Mouse (Mus musculus): ENCODE results near the gene Manbal. TPM values are rescaled to one million over a fixed set of nuclear protein-coding genes. Genes with fewer than 3 reads are reported as not detected.
A peak's percentile ranks its signal among the peaks of the same experiment; 100 is the strongest.

The Manbal gene
- total RNA-seq, 2 experiments from 2014 or later = 65.5 to 67.4 TPM

DNA sequence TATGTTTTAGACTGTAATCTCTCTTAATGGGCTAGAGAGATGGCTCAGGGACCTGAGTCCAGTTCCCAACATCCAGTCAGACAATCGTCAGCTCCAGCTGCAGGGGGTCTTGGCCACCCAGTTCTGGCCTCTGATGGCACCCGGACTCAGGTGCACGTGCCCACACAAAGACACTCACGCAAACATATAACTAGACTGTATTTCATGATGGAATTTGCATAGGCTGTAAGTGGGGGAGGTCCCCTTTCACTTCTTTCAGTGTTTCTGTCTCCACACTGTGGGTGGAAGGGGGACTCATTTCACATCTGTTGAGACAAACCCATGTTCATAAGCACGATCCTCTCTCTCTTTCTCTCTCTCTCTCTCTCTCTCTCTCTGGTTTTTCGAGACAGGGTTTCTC is 33.1 kb downstream of the Manbal start:
- intact Hi-C loops (cut with DNase I) = no loop called here
- DNase-seq (ENCODE audit: low spot score in 2 of 2) = no peak

- no peak for DNase-seq (ENCODE audit: low spot score in 2 of 2)
- intact Hi-C loops (cut with DNase I) = no loop called here
These were observed 33.9 kb downstream of the Manbal start for GRCm38 (mm10) chr2:157401261-157401660.

DNA sequence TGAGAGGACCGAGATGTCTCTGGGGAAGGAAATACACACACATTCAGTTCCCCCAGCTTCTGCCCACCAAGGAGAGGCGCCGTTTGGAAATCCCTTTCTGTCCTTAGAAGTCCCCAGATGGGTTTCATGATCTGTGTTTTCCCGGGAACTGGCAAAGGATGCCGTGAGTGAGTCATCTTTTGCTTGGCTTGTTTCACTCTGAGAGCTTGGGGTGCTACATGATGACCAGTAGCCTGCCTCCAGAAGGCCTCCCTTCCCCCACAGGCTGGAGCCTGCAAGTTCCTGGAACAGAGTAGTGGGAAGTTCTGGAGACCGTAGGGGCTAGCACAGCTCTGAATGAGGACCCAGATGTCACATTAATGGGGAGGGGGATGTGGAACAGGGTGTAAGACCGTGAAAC is 40.2 kb downstream of the Manbal start:
- no peak for DNase-seq (ENCODE audit: low spot score in 2 of 2)

DNA sequence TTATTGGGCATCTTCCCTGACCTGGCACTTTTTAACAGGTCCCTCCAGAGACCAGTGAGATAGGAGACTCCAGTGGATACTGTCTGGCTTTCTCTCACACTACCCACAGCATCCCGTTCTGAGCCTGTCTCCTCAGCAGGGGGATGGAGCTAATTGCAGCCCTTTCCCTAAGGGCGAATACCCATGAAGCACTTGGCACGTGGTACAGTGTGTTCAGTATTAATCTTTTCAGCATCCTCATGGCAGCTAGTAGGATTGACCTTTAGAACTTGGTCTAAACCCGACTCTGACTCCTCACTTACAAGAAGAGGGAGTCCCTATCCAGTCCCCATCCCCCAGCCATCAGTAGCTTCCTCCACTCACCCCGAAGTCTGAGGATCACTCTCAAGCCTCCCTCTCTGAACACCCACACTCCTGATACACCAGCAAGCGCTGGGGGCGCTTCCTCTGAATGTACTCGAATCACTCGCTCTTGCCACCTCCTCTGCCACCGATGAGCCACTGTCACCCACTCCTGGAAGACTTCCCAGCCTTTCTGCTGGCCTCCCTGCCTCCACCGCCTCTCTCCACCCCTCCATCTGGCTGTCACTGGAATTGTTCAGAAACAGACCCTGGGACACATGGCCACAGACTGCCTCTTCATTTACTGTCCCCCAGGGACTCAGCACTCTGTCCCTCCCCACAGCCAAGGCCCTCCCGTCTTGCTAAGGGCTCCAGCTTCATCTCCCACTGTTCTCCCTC is 42.6 kb downstream of the Manbal start:
- DNase-seq (ENCODE audit: low spot score in 2 of 2) = peak; percentile 77 to 78

More for the DNA sequence above, 40.2 kb downstream of the Manbal start:
- intact Hi-C loops (cut with DNase I) = no loop called here

DNA sequence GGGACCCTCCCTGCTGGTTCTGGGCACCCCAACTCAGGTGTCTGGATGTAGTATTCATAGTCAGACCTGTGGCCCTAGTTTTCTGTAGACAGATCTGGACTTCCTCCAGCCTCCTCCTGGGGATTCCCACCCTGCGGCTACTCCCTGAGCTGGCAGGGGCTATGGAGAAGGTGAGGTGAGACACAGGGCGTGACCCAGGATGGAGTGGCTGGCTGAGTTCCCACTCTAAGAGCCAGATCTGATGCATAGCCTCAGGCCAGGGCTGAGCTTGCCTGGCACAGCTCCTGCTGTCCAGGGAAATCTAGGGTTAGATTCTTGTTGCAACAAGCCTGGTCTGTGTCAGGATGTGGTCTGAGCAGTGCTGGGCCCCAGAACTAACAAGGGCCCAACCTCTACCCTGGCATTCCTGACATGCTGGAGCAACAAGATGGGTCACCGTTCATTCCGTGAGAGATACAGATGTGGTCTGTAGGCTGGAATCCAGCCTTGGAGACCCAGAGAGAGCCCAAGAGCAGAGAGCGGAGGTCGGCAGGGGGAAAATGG is 43.8 kb downstream of the Manbal start:
- DNase-seq (ENCODE audit: low spot score in 2 of 2) = no peak
- intact Hi-C loops (cut with DNase I) = no loop called here

More for the DNA sequence above, 42.6 kb downstream of the Manbal start:
- intact Hi-C loops (cut with DNase I) = no loop called here

DNA sequence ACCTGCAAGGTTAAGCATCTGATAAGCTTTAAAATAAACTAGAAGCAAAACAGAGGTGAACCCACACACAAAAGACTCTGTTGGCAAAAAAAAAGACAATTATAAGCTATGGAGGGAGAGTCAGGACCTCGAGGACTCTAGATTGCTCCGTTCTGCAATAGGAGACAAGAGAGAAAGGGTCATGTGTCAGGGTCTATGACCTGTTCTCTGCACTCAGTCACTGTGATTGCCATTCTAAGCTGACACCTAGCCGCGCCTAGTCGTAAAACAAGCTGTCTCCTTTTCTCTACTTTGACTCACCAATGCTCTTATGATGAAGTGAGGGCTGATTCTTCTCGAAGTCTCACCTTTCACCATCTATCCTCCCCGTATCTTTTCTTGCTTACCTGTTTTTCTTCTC is 45.1 kb downstream of the Manbal start:
- no peak for DNase-seq (ENCODE audit: low spot score in 2 of 2)
- intact Hi-C loops (cut with DNase I) = no loop called here

DNA sequence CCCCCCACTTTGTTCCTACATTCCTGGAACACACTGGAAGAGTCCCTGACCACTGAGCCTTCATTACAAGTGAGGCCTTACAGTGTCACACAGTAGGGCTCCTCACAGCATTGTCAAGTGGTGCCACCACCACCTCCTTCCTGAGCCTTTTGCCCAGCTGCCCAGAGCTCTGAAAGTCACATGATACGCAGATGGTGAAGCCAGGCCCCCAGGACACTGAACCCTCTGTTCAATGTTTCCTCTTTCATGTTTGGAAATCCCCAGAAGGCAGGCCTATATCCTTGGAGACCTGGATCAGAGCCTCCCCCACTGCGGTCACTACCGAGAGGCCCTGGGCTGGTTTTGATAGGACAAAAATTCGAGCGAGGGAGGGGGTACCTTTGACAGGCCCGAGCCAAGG is 49.8 kb downstream of the Manbal start:
- DNase-seq (ENCODE audit: low spot score in 2 of 2) = no peak
- intact Hi-C loops (cut with DNase I) = no loop called here

DNA sequence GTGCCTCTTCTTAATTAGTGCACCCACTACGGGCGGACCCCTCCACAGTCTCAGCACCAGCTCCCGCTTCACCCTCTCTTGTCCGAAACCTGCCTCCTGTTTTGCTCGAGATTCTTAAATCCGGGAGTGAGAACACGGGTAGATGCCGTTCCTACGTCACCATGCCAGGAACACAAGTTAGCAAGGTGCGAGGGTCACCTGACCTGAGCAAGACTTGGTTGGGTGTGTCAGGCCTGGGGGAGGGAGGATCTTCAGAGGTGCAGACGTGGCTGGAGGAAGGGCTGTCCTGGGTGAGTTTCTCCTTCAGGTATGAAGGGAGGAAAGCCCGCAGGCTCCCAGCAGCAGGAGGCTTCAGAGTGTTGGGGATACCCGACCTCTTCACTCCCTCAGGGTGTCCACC is 50.8 kb downstream of the Manbal start, which contains the start of gene Src:
Gene Src, plus strand, starts transcription at position 239 of the 400 bp plus-strand sequence.
- intact Hi-C loops (cut with DNase I) = no loop called here
- DNase-seq (ENCODE audit: low spot score in 2 of 2) = no peak

DNA sequence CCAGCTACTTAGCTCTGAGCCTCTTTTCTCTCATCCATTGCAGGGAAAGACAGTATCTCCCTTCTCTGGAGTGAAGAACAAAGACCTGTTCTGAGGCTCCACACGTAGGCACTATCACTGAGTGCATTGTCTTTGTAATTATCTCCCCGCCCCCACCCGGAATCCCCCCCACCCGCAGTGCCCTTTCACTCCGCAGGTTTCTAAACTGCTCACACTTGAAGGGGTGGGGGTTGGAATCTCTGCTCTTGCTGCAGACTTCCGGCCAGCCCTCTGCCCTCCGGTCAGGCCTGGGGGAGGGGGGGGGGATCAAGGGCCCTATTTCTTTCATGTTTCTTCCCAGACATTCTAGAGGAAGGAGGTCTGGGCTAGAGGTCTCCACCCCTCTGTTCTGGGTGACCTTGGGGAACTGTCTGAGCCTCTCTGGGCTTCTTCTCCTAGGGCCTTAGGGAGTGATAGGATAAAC is 51.2 kb downstream of the Manbal start:
- DNase-seq (ENCODE audit: low spot score in 2 of 2) = no peak
- intact Hi-C loops (cut with DNase I) = no loop called here

DNA sequence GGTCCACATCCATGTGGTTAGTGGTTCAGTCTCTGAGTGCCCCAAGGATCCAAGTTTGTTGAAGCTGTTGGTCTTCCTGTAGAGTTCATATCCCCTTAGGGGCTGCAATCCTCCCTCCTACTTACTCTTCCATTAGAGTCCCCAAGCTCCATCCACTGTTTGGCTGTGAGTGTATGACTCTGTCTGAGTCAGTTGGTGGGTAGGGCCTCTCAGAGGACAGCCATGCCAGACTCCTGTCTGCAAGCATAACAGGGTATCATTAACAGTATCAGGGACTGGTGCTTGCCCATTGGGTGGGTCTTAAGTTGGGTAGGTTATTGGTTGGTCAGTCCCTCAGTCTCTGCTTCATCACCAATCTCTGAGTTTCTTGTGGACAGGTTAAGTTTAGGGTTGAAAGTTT is 52.1 kb downstream of the Manbal start:
- DNase-seq (ENCODE audit: low spot score in 2 of 2) = no peak
- intact Hi-C loops (cut with DNase I) = no loop called here

DNA sequence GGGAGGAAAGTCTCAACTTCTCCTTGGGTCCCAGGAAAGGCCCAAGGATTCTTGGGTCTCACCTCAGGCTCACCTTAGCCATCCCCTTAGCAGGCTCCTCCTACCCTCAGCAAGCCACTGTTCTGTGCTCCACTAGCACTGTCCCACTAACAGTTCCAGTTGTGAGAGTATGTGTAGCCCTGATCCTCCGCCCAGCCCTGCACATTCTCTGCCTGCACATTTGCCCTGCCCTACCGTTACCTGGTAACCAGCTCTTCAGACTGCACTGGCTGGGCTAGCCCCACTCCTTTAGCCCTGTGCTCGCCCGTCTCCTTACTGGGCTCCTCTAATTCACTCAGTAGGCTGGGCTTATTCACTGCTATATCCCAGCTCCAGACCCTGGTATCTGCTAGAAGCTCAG is 53.0 kb downstream of the Manbal start:
- intact Hi-C loops (cut with DNase I) = loop anchor here (5.0 kb wide), 1 partner anchor 43 kb away; no protein-coding TSS in a partner anchor
- DNase-seq (ENCODE audit: low spot score in 2 of 2) = no peak

- intact Hi-C loops (cut with DNase I) = loop anchor here (5.0 kb wide), 1 partner anchor 45 kb away; no protein-coding TSS in a partner anchor
- no peak for DNase-seq (ENCODE audit: low spot score in 2 of 2)
These were observed 54.8 kb downstream of the Manbal start for GRCm38 (mm10) chr2:157422062-157422655.

DNA sequence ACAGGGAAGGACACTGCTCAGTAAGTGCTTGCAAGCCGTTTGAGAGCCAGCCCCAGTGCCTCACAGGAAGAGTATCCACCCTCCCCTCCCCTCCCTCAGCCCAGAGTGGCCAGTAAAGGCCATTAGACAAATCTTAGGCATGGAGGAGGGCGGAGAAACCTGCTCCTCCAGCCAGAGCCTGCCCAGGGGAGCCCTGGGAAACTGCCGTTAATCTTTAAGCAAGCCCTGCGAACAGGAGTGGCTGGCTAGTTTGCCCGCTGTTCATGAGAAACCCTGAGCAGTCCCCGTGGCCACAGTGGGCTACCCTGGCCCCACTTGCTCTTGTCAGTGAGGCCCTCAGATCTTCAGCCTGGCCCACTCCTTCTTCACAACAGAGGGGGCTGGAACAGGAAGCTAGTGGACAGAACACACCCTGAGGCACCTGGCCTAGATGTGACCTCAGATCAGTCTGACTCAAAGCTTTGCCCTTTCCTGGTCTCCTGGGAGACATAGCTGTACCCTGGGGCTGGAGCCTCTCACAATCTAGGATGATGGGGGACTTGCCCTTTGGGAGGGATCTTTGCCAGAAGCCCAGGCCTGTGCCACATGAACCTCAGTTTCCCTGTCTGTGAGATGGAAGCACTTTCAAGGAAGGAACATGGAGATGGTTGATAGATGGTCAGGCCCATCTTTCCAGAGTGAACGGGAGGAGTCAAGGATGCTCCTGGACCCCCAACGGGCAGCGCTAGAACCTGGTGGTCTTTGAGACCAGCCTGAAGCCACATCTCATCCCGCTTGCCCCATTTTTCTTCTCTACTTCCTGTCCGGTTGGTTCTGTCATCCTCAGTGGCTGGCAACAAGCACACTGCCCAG is 55.7 kb downstream of the Manbal start:
- intact Hi-C loops (cut with DNase I) = loop anchor here (5.0 kb wide), 1 partner anchor 46 kb away; no protein-coding TSS in a partner anchor
- DNase-seq (ENCODE audit: low spot score in 2 of 2) = no peak

DNA sequence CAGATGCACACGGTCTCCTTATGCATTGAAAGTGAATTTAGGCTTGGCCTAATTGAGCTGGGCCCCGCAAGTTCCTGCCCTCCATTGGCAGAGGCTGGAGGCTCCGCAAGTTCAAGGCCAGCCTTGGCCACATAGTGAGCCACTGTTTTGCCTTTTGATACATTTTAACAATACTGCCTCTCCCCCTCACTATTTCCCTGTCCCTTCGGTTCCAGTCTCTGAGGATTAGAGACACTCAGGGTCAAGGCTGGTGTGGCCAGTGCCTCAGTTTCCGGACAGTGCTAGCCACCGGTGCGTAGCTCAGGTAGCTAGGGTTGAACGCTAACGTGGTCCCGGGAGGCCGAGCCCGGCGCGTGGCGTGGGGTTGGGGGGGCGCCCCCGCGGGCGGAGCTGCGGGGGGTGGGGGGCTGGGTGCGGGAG is 56.3 kb downstream of the Manbal start:
- intact Hi-C loops (cut with DNase I) = loop anchor here (5.0 kb wide), 1 partner anchor 46 kb away; no protein-coding TSS in a partner anchor
- DNase-seq (ENCODE audit: low spot score in 2 of 2) = no peak

DNA sequence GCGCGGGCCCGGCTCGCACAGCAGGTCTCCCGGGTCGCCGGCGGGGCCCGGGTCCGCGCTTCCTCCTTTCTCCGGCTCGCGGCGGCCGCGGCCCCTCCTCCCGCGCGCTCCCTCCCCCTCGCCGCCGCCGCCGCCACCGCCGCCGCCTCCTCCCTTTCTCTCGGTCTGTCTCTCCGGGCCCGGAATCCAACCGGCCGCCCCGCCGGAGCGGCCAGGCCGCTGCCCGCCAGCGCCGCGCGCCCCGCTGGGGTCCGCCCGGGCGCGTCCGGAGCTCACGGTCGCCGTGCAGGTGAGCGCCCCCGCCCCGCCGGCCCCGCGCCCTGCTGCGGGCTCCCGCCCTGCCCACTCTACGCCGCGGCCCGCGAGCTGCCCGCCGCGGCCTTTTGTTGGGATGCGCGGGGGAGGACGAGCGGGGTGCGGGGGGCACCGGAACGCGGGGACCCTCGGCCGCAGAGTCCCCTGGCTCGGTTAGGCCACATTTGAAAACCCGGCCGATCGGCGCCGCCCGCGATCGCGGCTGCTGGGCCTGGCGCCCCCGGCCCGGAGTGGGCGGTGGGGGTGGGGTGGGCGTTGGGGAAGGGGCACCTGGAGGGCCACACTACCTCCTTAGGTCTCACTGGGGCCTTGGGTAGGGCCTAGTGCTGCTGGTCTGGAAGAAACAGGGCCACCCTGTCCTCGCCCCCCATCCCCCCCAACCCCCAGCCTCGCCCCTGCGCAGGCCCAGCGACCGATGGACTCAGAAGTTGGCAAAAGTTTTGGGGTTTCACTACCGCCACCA is 56.9 kb downstream of the Manbal start:
- peak in 1 of 2 experiments; percentile 57 for DNase-seq (ENCODE audit: low spot score in 2 of 2)

GRCm38 (mm10) chr2:157424904-157425642 is 57.7 kb downstream of the Manbal start:
- intact Hi-C loops (cut with DNase I) = loop anchor here (5.0 kb wide), 1 partner anchor 48 kb away; no protein-coding TSS in a partner anchor
- DNase-seq (ENCODE audit: low spot score in 2 of 2) = no peak

More for the DNA sequence above, 56.9 kb downstream of the Manbal start:
- intact Hi-C loops (cut with DNase I) = loop anchor here (5.0 kb wide), 1 partner anchor 47 kb away; no protein-coding TSS in a partner anchor

DNA sequence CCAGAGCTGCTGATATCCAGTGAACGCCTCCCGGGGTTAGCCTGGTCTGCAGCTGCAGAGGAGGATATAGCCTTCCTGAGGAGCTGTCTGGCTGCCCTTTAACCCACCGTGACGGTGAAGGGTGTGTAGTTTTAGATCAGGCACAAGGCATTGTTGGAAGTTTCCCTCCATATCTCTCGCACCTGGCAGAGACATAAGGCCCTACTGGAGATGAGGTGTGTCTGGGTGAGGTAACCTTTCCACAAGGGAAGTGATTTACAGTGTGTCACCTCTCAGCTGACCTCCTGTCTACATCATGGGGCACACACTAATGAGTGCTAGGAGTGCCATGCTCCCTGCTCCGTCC is 58.2 kb downstream of the Manbal start:
- no peak for DNase-seq (ENCODE audit: low spot score in 2 of 2)
- intact Hi-C loops (cut with DNase I) = no loop called here

DNA sequence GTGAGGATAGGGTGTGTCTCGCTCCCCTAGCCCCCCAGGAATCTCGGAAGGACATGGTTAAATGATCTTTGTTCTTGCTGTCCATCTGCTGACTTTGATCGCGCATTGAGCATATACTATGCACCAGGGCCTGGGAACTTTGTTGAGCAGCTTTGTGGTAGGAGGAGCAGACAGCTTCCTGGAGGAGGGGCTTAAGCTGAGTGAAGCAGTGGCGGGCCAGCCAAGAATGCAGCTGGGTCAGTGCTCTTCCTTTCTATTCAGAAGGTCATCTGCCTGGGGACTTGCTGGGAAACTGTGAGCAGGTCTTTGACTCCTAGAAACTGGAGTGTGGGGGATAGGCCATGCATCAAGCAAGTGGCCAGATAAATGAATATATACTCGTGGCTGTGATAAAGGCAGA is 58.8 kb downstream of the Manbal start:
- intact Hi-C loops (cut with DNase I) = no loop called here
- no peak for DNase-seq (ENCODE audit: low spot score in 2 of 2)

Measured in left cerebral cortex, postnatal 36 days (tissue).